Mouse (Mus musculus) limb, embryonic 10.5 days (tissue): ENCODE measurements around the gene Tnrc6a. TPM values are rescaled to one million over a fixed set of nuclear protein-coding genes. Genes with fewer than 3 reads are reported as not detected.

Experiments used
- DNase-seq: peaks from one replicate; pipeline ENCODE4 v3.0.0-alpha.2; 2017; ENCODE audit warnings: low spot score
- H3K27ac ChIP-seq: fragments of 300-500 bp; sonication (generic); 2 replicates; pipeline ENCODE4 v1.5.1; 2016; ENCODE audit warnings: mild to moderate bottlenecking
- H3K27me3 ChIP-seq: fragments of 300-500 bp; sonication (generic); 2 replicates; pipeline ENCODE4 v1.6.1; 2016; ENCODE audit warnings: low read depth, mild to moderate bottlenecking; ENCODE audit not compliant: poor library complexity, severe bottlenecking
- H3K36me3 ChIP-seq: fragments of 300-500 bp; sonication (generic); 2 replicates; pipeline ENCODE4 v1.6.1; 2016; ENCODE audit warnings: mild to moderate bottlenecking, moderate library complexity
- H3K4me1 ChIP-seq: fragments of 300-500 bp; sonication (generic); 2 replicates; pipeline ENCODE4 v1.6.1; 2016
- H3K4me3 ChIP-seq: fragments of 300-500 bp; sonication (generic); 2 replicates; pipeline ENCODE4 v1.5.1; 2016; ENCODE audit warnings: mild to moderate bottlenecking, moderate library complexity
- H3K9me3 ChIP-seq: fragments of 300-500 bp; sonication (generic); replicated peaks from 2 replicates; pipeline ENCODE4 v1.6.1; 2016; ENCODE audit warnings: mild to moderate bottlenecking
- WGBS: fragments of 180-500 bp; shearing (Covaris S2); methylation state at CpG from one replicate; pipeline ENCODE4 v1.1.7; 2016; 5-methylcytosine and 5-hydroxymethylcytosine counted together
- polyA plus RNA-seq: library from polyadenylated mRNA; unstranded; fragments of >200 nt; fragmentation: Nextera tagmentation; extraction: Ambion mirVana; gene quantifications from 2 replicates; pipeline ENCODE4 v1.2.1, GENCODE M21; 2016

Gene Tnrc6a
- polyA plus RNA-seq, 1 experiment from 2014 or later, result 75.9 TPM

DNA sequence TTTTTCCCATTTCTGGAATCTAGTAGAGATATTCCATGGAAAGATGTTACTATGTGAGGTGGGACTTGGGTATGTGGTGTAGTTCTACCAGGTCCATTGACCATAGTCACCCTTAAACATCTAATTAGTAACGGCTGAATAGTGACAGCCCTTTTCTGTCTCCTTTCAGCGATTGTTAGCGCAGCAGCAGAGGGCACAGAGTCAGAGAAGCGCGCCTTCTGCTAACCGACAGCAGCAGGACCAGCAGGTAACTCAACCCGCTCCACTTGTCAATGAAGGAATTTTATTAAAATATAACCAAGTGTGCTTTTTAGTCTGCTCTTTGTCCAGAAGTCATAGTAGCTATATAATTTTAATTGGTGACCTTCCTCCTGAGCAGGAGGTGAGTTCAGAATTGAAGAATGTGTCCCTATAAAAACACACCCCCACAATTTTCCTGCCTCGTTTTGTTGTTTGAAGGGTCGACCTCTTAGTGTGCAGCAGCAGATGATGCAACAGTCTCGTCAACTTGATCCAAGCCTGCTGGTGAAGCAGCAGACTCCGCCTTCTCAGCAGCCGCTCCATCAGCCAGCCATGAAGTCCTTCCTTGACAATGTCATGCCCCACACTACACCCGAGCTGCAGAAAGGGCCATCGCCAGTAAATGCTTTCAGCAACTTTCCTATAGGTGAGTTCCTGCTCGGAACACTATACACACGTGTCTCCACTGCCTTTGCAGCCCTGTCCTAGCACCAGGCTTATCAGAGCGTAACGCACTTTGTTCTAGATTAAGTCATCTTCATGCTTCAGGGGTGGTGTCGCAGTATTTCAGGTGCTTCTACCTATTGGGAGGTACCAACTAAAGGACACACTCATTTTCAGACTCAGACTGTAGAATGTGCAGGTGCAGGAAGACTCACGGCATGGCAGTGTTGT lies 58.4 kb downstream of the Tnrc6a start:
- DNase-seq, result no peak
- no peaks in the 10 kb centered on the region for H3K9me3 ChIP-seq
- no peaks in the 10 kb centered on the region for H3K4me1 ChIP-seq
- no peaks in the 10 kb centered on the region for H3K27me3 ChIP-seq
- H3K27ac ChIP-seq, result no peak overlapping the region
- whole genome bisulfite sequencing, result 92% methylated on average over 20 of the region's 20 CpGs
- H3K36me3 ChIP-seq, result peaks cover 100% of the 10 kb centered on the region
- no peak overlapping the region for H3K4me3 ChIP-seq

DNA sequence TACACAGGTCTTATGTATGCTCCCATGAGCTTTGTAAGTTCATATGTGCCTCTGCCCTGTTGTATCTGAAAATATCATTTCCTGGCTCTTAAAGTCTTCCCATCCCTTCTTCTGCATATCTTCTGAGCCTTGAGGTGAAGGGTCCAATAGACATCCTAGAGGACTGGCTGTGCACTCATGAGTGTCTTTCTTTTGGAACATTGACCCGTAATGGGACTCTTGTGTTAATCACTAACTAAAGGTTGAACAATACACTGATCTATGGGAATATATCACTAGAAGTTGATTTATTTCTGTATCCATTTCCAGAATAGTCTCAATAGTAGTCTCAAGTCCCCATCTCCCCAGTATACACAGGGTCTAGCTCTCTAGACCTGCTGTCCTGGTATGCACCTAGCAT lies 61.2 kb downstream of the Tnrc6a start:
- Histone ChIP-seq H3K4me3 (no peak overlapping the region), H3K9me3 (no peaks in the 10 kb centered on the region), H3K27me3 (no peaks in the 10 kb centered on the region), H3K4me1 (no peaks in the 10 kb centered on the region), H3K36me3 (peaks cover 100% of the 10 kb centered on the region), H3K27ac (no peak overlapping the region)
- no peak for DNase-seq
- 97% methylated on average over 1 of the region's 1 CpGs for WGBS

DNA sequence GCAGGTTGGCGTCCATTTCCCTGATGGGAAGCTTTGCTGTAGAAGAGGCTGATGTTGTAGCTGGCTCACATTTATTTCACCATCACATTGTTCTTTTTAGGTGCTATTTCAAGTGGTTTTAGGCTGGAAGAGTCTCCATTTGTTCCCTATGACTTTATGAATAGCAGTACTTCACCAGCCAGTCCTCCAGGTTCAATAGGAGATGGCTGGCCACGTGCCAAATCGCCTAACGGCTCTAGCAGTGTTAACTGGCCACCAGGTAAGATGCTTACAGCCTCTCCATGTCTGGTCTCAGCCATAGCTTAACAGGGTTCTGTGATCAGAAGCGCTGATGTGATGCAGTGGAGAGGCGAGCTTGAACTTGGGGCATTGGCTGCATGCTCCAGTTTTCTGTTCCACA lies 62.8 kb downstream of the Tnrc6a start:
- DNase-seq, result no peak
- Histone ChIP-seq H3K27ac (no peak overlapping the region), H3K9me3 (no peaks in the 10 kb centered on the region), H3K4me3 (no peak overlapping the region), H3K27me3 (no peaks in the 10 kb centered on the region), H3K4me1 (no peaks in the 10 kb centered on the region), H3K36me3 (peaks cover 100% of the 10 kb centered on the region)
- WGBS, result 96% methylated on average over 6 of the region's 6 CpGs

DNA sequence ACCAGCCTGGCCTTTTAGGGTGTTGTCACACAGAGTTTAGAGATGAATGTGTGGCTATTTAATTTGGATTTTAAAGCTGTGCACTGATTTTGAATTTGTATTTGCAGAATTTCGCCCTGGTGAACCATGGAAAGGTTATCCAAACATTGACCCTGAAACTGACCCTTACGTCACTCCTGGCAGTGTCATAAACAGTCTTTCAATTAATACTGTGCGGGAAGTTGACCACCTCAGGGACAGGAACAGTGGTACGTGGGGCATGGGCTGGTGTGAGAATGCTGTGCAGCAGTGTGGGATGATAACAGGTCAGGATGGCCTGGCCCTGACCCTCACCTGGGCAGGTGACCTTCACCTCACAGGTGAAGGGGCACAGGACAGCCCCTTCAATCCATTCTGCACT lies 63.6 kb downstream of the Tnrc6a start:
- WGBS, result 87% methylated on average over 4 of the region's 4 CpGs
- peaks cover 100% of the 10 kb centered on the region for H3K36me3 ChIP-seq

DNA sequence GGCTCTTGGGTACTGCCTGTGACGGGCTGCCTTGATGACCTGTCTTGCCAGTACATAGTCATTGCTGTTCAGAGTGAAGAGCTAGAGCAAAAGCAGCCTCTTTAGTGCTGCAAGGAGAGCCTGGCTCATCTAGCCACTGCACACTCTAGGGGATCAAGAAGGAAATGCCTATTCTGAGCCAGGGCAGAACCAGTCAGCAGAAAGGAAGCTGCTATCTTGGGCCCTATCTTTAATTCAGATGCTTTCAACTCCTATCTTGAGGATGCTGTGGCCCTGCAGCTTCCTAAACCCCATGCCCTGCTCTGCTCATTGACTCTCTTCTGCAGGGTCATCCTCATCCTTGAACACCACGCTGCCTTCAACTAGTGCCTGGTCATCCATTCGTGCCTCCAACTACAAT lies 64.8 kb downstream of the Tnrc6a start:
- Histone ChIP-seq H3K27me3 (no peaks in the 10 kb centered on the region), H3K4me3 (no peak overlapping the region), H3K36me3 (peaks cover 100% of the 10 kb centered on the region), H3K4me1 (no peaks in the 10 kb centered on the region), H3K9me3 (no peaks in the 10 kb centered on the region), H3K27ac (no peak overlapping the region)
- WGBS, result 94% methylated on average over 3 of the region's 3 CpGs
- DNase-seq, result no peak

More for the DNA sequence above, 63.6 kb downstream of the Tnrc6a start:
- H3K27me3 ChIP-seq, result no peaks in the 10 kb centered on the region
- H3K9me3 ChIP-seq, result no peaks in the 10 kb centered on the region
- no peak overlapping the region for H3K27ac ChIP-seq
- H3K4me1 ChIP-seq, result no peaks in the 10 kb centered on the region
- peak; percentile 26 for DNase-seq
- no peak overlapping the region for H3K4me3 ChIP-seq

DNA sequence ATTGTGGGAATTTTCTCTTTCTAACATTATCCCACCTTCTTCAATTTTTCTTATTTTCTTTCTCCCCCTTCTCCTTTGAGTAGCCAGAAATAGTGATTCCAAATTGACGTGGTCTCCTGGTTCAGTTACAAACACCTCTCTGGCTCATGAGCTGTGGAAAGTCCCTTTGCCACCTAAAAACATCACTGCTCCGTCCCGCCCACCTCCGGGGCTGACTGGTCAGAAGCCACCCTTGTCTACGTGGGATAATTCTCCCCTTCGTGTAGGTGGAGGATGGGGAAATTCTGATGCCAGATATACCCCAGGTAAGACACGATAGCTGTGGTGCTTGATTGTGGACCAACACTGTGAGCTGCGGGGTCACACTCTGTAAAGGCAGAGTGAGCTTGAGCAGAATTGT lies 66.1 kb downstream of the Tnrc6a start:
- Histone ChIP-seq H3K27me3 (no peaks in the 10 kb centered on the region), H3K4me3 (no peak overlapping the region), H3K4me1 (no peaks in the 10 kb centered on the region), H3K9me3 (no peaks in the 10 kb centered on the region), H3K36me3 (peaks cover 100% of the 10 kb centered on the region), H3K27ac (no peak overlapping the region)
- WGBS, result 96% methylated on average over 8 of the region's 8 CpGs
- no peak for DNase-seq

DNA sequence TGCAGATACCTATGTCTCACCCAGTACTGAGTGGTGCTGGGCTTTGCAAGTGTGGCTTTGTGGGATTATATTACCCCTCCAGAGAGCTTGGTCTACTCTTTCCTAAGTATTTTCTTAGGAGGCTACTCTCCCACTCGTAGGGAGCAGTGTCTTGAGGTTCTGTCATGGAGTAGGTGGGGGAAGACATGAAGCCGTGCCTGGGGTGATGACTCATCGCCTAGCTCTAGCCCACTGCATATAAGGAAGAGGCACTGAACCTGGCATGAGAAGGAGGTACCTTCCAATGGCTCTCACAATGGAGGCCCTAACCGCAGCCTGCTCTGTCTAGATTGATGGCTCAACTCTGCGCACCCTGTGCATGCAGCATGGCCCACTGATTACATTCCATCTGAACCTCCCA lies 68.0 kb downstream of the Tnrc6a start:
- DNase-seq, result no peak
- Histone ChIP-seq H3K4me1 (no peaks in the 10 kb centered on the region), H3K27ac (no peak overlapping the region), H3K4me3 (no peak overlapping the region), H3K27me3 (no peaks in the 10 kb centered on the region), H3K9me3 (no peaks in the 10 kb centered on the region), H3K36me3 (peaks cover 92% of the 10 kb centered on the region)
- 95% methylated on average over 5 of the region's 5 CpGs for WGBS

DNA sequence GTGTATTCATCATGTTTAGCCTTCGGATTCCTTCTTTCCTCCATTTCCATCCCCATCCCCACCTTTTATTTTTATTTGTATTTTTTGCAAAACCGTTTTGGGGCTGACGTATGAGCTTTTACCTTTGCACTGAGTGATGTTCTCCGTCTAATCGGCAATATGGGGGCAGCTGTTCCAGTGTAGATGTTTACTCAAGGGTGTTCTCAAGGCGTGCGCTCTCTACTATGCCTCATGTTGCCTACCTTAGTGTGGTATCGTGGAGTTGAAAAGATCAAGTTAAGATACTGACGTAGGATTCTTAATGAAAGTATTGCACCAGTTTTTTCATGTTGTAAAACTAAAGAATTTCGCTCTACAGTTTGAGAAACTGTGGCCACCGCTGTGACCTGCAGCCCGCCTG lies 69.5 kb downstream of the Tnrc6a start:
- no peaks in the 10 kb centered on the region for H3K4me1 ChIP-seq
- H3K36me3 ChIP-seq, result peaks cover 77% of the 10 kb centered on the region
- WGBS, result 96% methylated on average over 12 of the region's 12 CpGs
- no peak overlapping the region for H3K27ac ChIP-seq
- H3K27me3 ChIP-seq, result no peaks in the 10 kb centered on the region
- H3K9me3 ChIP-seq, result no peaks in the 10 kb centered on the region
- no peak for DNase-seq
- H3K4me3 ChIP-seq, result no peak overlapping the region

DNA sequence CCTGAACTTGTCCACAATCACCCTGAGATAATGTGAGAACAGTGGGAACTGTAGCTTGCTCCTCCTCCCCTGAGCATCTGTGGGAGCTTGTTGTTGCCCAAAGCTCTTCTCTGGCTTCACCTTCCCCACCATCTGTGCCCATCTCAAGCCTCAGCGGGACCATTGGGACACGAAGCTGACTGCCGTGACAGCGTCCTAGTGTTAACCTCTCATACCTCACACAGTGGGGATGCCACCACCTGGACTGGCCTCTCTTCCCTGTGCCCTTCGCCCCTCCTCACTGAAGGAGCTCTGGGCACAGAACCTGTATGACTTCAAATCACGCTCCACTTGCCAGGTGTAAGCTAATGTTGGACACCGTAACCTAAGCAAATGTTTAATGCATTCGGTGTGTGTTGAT lies 71.0 kb downstream of the Tnrc6a start:
- Histone ChIP-seq H3K4me3 (no peak overlapping the region), H3K27ac (no peak overlapping the region), H3K27me3 (no peaks in the 10 kb centered on the region), H3K9me3 (no peaks in the 10 kb centered on the region), H3K36me3 (peaks cover 62% of the 10 kb centered on the region), H3K4me1 (no peaks in the 10 kb centered on the region)
- 92% methylated on average over 8 of the region's 8 CpGs for WGBS
- DNase-seq, result no peak

DNA sequence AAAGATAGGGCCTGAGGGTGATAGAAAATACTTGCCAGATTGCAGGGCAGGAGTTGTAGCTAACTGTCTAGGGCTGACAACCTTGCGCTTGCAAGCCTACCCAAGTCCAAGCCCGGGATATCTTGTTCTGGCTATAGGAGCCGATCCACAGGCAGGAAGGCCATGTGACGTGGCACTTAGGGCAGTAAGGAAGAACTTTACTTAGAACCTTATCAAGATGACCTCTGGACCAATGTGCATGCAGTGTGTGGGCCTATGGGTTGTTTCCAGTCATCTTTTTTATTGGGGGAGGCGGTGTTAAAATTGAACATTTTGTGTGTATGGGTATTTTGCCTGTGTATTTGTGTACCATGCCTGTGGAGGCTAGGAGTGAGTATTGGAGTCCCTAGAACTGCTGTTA lies 72.7 kb downstream of the Tnrc6a start:
- 87% methylated on average over 5 of the region's 5 CpGs for WGBS
- no peaks in the 10 kb centered on the region for H3K27me3 ChIP-seq
- no peak for DNase-seq
- H3K27ac ChIP-seq, result no peak overlapping the region
- H3K4me3 ChIP-seq, result no peak overlapping the region
- H3K36me3 ChIP-seq, result peaks cover 45% of the 10 kb centered on the region
- H3K4me1 ChIP-seq, result no peaks in the 10 kb centered on the region
- H3K9me3 ChIP-seq, result no peaks in the 10 kb centered on the region

DNA sequence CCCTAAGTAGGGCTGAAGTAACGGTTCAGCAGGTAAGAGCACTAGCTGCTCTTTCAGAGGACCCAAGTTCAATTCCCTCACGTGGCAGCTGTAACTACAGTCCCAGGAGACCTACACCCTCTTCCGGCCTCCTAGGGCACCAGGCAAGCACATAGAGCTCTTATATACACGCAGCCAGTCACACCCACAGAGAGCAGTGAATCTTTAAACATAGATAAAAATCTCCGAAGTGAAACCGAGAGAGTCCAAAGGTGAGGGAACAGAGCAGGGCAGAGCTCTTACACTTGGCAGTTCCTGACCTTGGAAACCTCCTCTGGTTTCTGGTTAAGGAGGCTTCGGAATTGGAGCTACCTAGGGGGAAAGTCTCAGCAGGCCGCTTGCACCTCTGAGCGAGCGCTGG lies 75.0 kb downstream of the Tnrc6a start:
- 81% methylated on average over 10 of the region's 10 CpGs for WGBS
- no peaks in the 10 kb centered on the region for H3K9me3 ChIP-seq

DNA sequence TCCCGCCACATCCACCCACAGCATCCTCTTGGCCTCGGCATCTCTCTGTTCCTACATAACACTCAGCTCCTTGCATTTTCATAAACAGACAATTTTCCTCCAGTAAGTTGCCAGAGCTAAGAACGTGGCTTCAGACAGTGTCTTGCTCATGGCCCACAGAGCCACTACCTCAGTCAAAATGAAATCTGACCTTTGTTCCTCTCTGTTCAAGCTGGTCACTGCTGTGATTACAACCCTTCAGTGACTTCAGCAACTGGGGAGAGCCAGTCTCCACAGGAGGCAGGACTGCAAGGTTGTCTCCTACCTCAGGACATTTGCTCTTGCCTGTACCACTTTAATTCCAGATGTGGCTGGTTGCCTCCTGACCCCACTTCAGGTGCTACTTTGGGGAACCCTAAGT lies 75.5 kb downstream of the Tnrc6a start:
- H3K4me1 ChIP-seq, result no peaks in the 10 kb centered on the region
- no peak for DNase-seq
- 81% methylated on average over 3 of the region's 3 CpGs for WGBS

More for the DNA sequence above, 75.0 kb downstream of the Tnrc6a start:
- Histone ChIP-seq H3K4me1 (no peaks in the 10 kb centered on the region), H3K4me3 (no peak overlapping the region), H3K36me3 (peaks cover 22% of the 10 kb centered on the region), H3K27ac (no peak overlapping the region), H3K27me3 (no peaks in the 10 kb centered on the region)
- DNase-seq, result no peak

DNA sequence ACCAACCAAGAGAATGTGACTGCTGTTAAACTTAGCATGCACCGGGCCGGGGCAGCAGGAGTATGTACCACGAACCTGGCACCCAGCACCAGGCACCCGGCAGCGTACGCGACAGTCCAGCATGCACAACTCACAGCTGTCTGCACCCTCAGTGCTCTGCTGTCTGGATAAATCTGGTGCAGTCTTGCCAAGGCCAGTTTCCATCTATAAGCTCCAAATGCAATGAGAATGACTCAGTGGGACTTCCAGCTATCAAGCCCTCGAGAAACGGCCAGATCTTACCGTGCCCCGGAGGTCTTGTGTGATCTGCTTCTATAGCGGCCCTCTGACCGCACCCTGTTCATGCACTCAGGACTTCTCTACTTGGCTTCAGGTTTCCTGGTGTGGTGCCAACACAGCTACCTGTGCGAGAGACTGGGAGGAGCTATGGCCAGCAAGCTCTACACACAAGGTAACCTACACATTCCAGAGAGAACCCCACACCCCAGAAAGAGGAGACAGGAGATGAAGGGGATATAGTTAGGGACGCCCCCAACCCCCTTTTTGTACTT lies 76.0 kb downstream of the Tnrc6a start:
- no peak for DNase-seq
- WGBS, result 93% methylated on average over 15 of the region's 15 CpGs

More for the DNA sequence above, 75.5 kb downstream of the Tnrc6a start:
- H3K27me3 ChIP-seq, result no peaks in the 10 kb centered on the region
- no peak overlapping the region for H3K27ac ChIP-seq
- peaks cover 18% of the 10 kb centered on the region for H3K36me3 ChIP-seq
- H3K4me3 ChIP-seq, result no peak overlapping the region
- H3K9me3 ChIP-seq, result no peaks in the 10 kb centered on the region

More for the DNA sequence above, 76.0 kb downstream of the Tnrc6a start:
- Histone ChIP-seq H3K36me3 (peaks cover 12% of the 10 kb centered on the region), H3K27ac (no peak overlapping the region), H3K4me1 (no peaks in the 10 kb centered on the region), H3K27me3 (no peaks in the 10 kb centered on the region), H3K9me3 (no peaks in the 10 kb centered on the region), H3K4me3 (no peak overlapping the region)
